Mouse (Mus musculus) olfactory bulb, adult 2 months (tissue): ENCODE data around the gene Pgbd1.

Source experiments
- CTCF ChIP-seq: fragments of 200-500 bp; IDR thresholded peaks from 2 replicates; pipeline ENCODE4 v1.5.1; 2012; ENCODE audit warnings: low read depth, mild to moderate bottlenecking, low read length, moderate library complexity; ENCODE audit not compliant: insufficient read depth
- POLR2A ChIP-seq: fragments of 200-500 bp; IDR thresholded peaks from 2 replicates; pipeline ENCODE4 v1.6.1; 2012; ENCODE audit warnings: mild to moderate bottlenecking, low read depth, low read length, moderate library complexity; ENCODE audit not compliant: insufficient read depth

DNA sequence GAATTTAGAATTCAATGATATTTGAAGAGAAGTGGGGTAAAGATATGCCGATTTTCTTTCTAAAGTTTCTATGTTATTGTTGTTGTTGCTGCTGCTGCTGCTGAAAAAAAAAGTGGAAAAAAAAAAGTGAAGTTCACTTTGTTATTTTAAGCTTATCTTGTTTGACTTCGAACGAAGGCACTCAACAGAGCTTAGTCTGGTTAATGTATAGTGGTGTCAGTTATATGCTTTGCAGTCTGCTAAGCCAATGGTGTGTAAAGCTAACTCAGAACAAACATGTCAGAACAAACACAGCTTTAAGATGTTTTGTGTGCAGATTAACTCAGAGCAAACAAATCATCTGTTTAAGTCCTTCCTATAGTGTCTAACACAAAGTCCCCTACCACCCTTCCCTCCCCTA is 13.3 kb upstream of the Pgbd1 start:
- TF ChIP-seq POLR2A (no peak), CTCF (no peak)
